ENCODE assay signal across 37 mouse cellular contexts in the genomic region with DNA sequence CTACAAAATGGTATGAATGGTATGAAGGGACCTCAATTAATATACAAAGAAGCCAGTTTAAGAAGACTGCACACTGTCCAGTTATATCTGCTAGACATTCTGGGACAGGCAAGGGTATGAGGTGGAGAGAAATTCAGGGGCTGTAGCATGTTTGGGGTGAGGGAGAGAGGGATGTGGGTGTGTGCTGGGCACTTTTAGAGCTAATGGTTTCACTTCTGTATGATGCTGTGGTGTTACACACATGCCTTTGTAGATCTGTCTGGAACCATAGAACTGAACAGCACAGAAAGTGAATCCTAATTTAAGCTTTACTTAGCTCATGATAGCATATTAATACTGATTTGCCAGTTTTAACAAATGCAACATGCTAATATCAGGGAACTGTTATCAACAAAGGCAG. TPM values are rescaled to one million over a fixed set of nuclear protein-coding genes. Genes with fewer than 3 reads are reported as not detected.
"Had no signal": no experiment of that assay in that cellular context is flagged by ENCODE, and none has a peak within 500 bp of the region (broad histone marks: within the 10 kb centered on the region; RNA-seq: fewer than 3 reads in every experiment).

No protein-coding gene starts in this region.

- H3K27me3 ChIP-seq: heart, embryonic 12.5 days; heart, embryonic 13.5 days; heart, embryonic 15.5 days; hindbrain, embryonic 12.5 days; hindbrain, embryonic 13.5 days; hindbrain, embryonic 15.5 days; intestine, embryonic 15.5 days had no signal

- H3K27ac ChIP-seq: heart, embryonic 10.5 days; heart, embryonic 13.5 days; heart, embryonic 15.5 days; hindbrain, embryonic 10.5 days; hindbrain, embryonic 12.5 days; hindbrain, embryonic 13.5 days; hindbrain, embryonic 14.5 days; hindbrain, embryonic 15.5 days; hindbrain, postnatal 0 days; intestine, embryonic 15.5 days; kidney, embryonic 15.5 days; kidney, postnatal 0 days; layer of hippocampus, adult 2 months; left cerebral cortex, adult 2 months had no signal

- ATAC-seq: hindbrain, embryonic 16.5 days; hindbrain, postnatal 0 days; inflammation-experienced regulatory T-cells, adult 6 months; intestine, embryonic 15.5 days; intestine, embryonic 16.5 days; intestine, postnatal 0 days had no signal

- DNase-seq: heart, postnatal 10 days; heart, postnatal 14 days; heart, postnatal 36 days; heart, postnatal 4 days; kidney, adult 11 months; kidney, adult 18-20 months; kidney, adult 2 months; kidney, adult 8-10 months; kidney, adult 9 months; kidney, postnatal 10 days; kidney, postnatal 14 days; kidney, postnatal 25 days; kidney, postnatal 4 days; layer of hippocampus, adult 9-11 months; layer of hippocampus, postnatal 36 days had no signal

- H3K36me3 ChIP-seq: heart, embryonic 10.5 days; heart, embryonic 12.5 days; heart, embryonic 13.5 days; heart, embryonic 15.5 days; hindbrain, embryonic 10.5 days; hindbrain, embryonic 12.5 days; hindbrain, embryonic 13.5 days; hindbrain, embryonic 15.5 days; intestine, embryonic 15.5 days; kidney, embryonic 15.5 days had no signal

- H3K9me3 ChIP-seq: heart, embryonic 10.5 days; heart, embryonic 12.5 days; heart, embryonic 13.5 days; heart, embryonic 15.5 days; hindbrain, embryonic 10.5 days; hindbrain, embryonic 12.5 days; hindbrain, embryonic 13.5 days; hindbrain, embryonic 15.5 days; intestine, embryonic 15.5 days; kidney, embryonic 15.5 days had no signal

- H3K4me1 ChIP-seq: heart, embryonic 12.5 days; heart, embryonic 13.5 days; heart, embryonic 15.5 days; hindbrain, embryonic 10.5 days; hindbrain, embryonic 12.5 days; hindbrain, embryonic 13.5 days; hindbrain, embryonic 15.5 days; intestine, embryonic 15.5 days had no signal

- H3K9ac ChIP-seq: heart, embryonic 12.5 days; heart, embryonic 13.5 days; heart, embryonic 15.5 days; hindbrain, embryonic 12.5 days; hindbrain, embryonic 13.5 days; hindbrain, embryonic 14.5 days; hindbrain, embryonic 15.5 days; intestine, embryonic 15.5 days; kidney, embryonic 15.5 days had no signal

- H3K4me3 ChIP-seq: heart, embryonic 10.5 days; heart, embryonic 12.5 days; heart, embryonic 13.5 days; heart, embryonic 15.5 days; hindbrain, embryonic 10.5 days; hindbrain, embryonic 12.5 days; hindbrain, embryonic 13.5 days; hindbrain, embryonic 15.5 days; intestine, embryonic 15.5 days; kidney, embryonic 15.5 days; layer of hippocampus, adult 2 months; left cerebral cortex, adult 2 months had no signal

- H3K4me2 ChIP-seq: heart, embryonic 11.5 days; heart, embryonic 12.5 days; heart, embryonic 13.5 days; heart, embryonic 15.5 days; hindbrain, embryonic 12.5 days; hindbrain, embryonic 13.5 days; hindbrain, embryonic 14.5 days; hindbrain, embryonic 15.5 days; intestine, embryonic 15.5 days; kidney, embryonic 15.5 days had no signal

RNA-seq across cellular contexts. Expression of a gene that starts 37.0 kb away (rescaled TPM):
- total RNA-seq: hematopoietic stem cell, adult 5-6 weeks had no signal
- polyA plus RNA-seq: heart, embryonic 14.5 days; inflammation-experienced regulatory T-cells, adult 6 months had no signal
